Mouse (Mus musculus) left cerebral cortex, postnatal 4 days (tissue): ENCODE data around the gene Fam72a. TPM values are rescaled to one million over a fixed set of nuclear protein-coding genes. Genes with fewer than 3 reads are reported as not detected.
A peak's percentile ranks its signal among the peaks of the same experiment; 100 is the strongest.
"Not testable (repeated sequence)": the region's sequence is repeated elsewhere in the genome, so short reads cannot be mapped to it uniquely, and the experiment has no call there.

ENCODE experiments used
- DNase-seq: peaks from one replicate; pipeline ENCODE4 v3.0.0-alpha.2; 2022
- intact Hi-C: fragments of 180-260 bp; cut with DNase I; formaldehyde crosslinking; loops from one replicate; pipeline ENCODE4 v1.15.1; 2025
- total RNA-seq, 2 experiments: library from RNA; stranded (reverse); gene quantifications; 2 replicates each; pipeline ENCODE4 v1.2.3; 2021

Gene Fam72a
- total RNA-seq, 2 experiments from 2014 or later = 1.2 TPM

GRCm38 (mm10) chr1:131526371-131527270, 1.1 kb upstream of the Fam72a start:
- intact Hi-C loops = loop anchor here (10.0 kb wide), 1 partner anchor 102 kb away; no protein-coding TSS in a partner anchor
- peak; percentile 80 for DNase-seq

- peak; percentile 77 for DNase-seq
- intact Hi-C loops = loop anchor here (10.0 kb wide), 1 partner anchor 103 kb away; no protein-coding TSS in a partner anchor
Measured at GRCm38 (mm10) chr1:131528081-131528507, 391 bp downstream of the Fam72a start.

- intact Hi-C loops = loop anchor here (10.0 kb wide), 1 partner anchor 104 kb away; no protein-coding TSS in a partner anchor
- DNase-seq = no peak
Measured at GRCm38 (mm10) chr1:131528561-131529166, 961 bp downstream of the Fam72a start.

- no peak for DNase-seq
- intact Hi-C loops = no loop called here
Measured at GRCm38 (mm10) chr1:131539771-131540170, 12.1 kb downstream of the Fam72a start.

GRCm38 (mm10) chr1:131540795-131541194, 13.1 kb downstream of the Fam72a start:
- intact Hi-C loops = no loop called here
- no peak for DNase-seq

- intact Hi-C loops = no loop called here
- no peak for DNase-seq
Measured at GRCm38 (mm10) chr1:131541431-131541830, 13.7 kb downstream of the Fam72a start.

GRCm38 (mm10) chr1:131541903-131542302, 14.2 kb downstream of the Fam72a start:
- intact Hi-C loops = no loop called here
- no peak for DNase-seq

GRCm38 (mm10) chr1:131543886-131544565, 16.3 kb downstream of the Fam72a start:
- no peak for DNase-seq
- intact Hi-C loops = no loop called here

GRCm38 (mm10) chr1:131546798-131547690, 19.3 kb downstream of the Fam72a start:
- intact Hi-C loops = no loop called here
- no peak for DNase-seq

- peak; percentile 18 for DNase-seq
- intact Hi-C loops = no loop called here
Measured at GRCm38 (mm10) chr1:131548494-131549365, 21.0 kb downstream of the Fam72a start.

GRCm38 (mm10) chr1:131551956-131552355, 24.3 kb downstream of the Fam72a start:
- intact Hi-C loops = loop anchor here (10.0 kb wide), 1 partner anchor 103 kb away; no protein-coding TSS in a partner anchor
- no peak for DNase-seq

GRCm38 (mm10) chr1:131553428-131553827, 25.7 kb downstream of the Fam72a start:
- intact Hi-C loops = loop anchor here (10.0 kb wide), 1 partner anchor 101 kb away; no protein-coding TSS in a partner anchor
- no peak for DNase-seq

GRCm38 (mm10) chr1:131555042-131555812, 27.5 kb downstream of the Fam72a start:
- intact Hi-C loops = loop anchor here (10.0 kb wide), 1 partner anchor 100 kb away; no protein-coding TSS in a partner anchor
- DNase-seq = peak; percentile 84

GRCm38 (mm10) chr1:131560500-131560899, 32.8 kb downstream of the Fam72a start:
- no peak for DNase-seq
- intact Hi-C loops = no loop called here

GRCm38 (mm10) chr1:131562081-131562480, 34.4 kb downstream of the Fam72a start:
- intact Hi-C loops = no loop called here

GRCm38 (mm10) chr1:131566056-131566455, 38.4 kb downstream of the Fam72a start:
- DNase-seq = peak; percentile 52
- intact Hi-C loops = not testable (repeated sequence)

More at GRCm38 (mm10) chr1:131562081-131562480, 34.4 kb downstream of the Fam72a start:
- DNase-seq = no peak

GRCm38 (mm10) chr1:131569721-131570120, 42.0 kb downstream of the Fam72a start:
- intact Hi-C loops = no loop called here
- no peak for DNase-seq

GRCm38 (mm10) chr1:131570391-131570790, 42.7 kb downstream of the Fam72a start:
- DNase-seq = no peak
- intact Hi-C loops = no loop called here
